Mouse (Mus musculus): ENCODE data around the gene Tmem150a. TPM values are rescaled to one million over a fixed set of nuclear protein-coding genes. Genes with fewer than 3 reads are reported as not detected.

Gene Tmem150a
- polyA plus RNA-seq, 2 experiments = 16.1 to 32.9 TPM

DNA sequence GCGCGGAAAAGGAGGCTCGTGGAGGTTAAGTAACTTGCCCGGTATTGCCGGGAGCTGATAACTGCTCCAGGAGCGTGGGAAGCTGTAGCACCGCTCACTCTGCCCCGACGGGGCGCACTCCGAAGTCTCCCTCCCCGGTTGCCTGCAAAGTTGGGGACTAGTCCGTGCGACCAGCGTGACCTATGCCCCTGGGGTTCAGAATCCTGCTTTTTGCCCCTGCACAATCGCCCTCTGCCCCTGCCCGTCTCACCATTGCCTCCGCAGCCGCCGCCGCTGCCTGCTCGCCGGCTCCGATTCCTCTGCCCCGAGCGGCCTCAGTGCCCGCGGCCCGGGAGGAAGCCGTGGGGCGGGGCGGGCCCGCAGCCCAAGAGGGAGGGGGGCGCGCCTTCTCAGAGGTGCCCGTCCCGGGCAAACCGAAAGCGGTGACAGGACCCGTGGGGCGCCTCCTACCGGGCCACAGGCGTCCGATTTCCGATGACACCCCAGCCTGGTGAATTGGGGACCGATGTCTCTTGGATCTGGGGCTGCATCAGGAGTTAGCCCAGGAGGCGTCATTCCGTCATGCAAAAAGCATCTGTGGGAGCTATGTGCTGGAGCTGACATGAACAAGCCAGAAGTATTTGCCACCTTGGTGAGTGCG is 25.0 kb downstream of the Tmem150a start, which contains the start of gene Vamp5:
TSS of gene Vamp5 (minus strand) at position 338 of the 640 bp plus-strand sequence.
- 1% methylated on average over 48 of the region's 49 CpGs for WGBS
- Histone ChIP-seq H3K36me3 (ENCODE audit: control insufficient read depth, insufficient read depth, low read length) (peaks cover 11% of the 10 kb centered on the region), H3K9ac (ENCODE audit: low read depth, low read length, severe bottlenecking) (peak within 1 kb of the TSS; percentile 66), H3K9me3 (ENCODE audit: control insufficient read depth, low read length) (no peaks in the 10 kb centered on the region), H3K4me3 (replicated peaks; ENCODE audit: low read length) (peak within 1 kb of the TSS; percentile 49), H3K27ac (replicated peaks; ENCODE audit: low read depth, low read length) (no peak within 1 kb of the TSS), H3K4me2 (replicated peaks; ENCODE audit: low read depth, low read length, severe bottlenecking) (peak within 1 kb of the TSS; percentile 75), H3K27me3 (ENCODE audit: control insufficient read depth, insufficient read depth, low read length) (no peaks in the 10 kb centered on the region), H3K4me1 (ENCODE audit: control insufficient read depth, insufficient read depth, low read length) (no peaks in the 10 kb centered on the region)
- no peak for TF ChIP-seq POLR2A (IDR thresholded peaks at IDR 0.05; ENCODE audit: borderline replicate concordance, extremely low read depth, insufficient read depth, insufficient read length)
- ATAC-seq (ENCODE audit: low FRiP score, low read depth) (peak; percentile 78), DNase-seq (ENCODE audit: low spot score) (peak; percentile 40)

DNA sequence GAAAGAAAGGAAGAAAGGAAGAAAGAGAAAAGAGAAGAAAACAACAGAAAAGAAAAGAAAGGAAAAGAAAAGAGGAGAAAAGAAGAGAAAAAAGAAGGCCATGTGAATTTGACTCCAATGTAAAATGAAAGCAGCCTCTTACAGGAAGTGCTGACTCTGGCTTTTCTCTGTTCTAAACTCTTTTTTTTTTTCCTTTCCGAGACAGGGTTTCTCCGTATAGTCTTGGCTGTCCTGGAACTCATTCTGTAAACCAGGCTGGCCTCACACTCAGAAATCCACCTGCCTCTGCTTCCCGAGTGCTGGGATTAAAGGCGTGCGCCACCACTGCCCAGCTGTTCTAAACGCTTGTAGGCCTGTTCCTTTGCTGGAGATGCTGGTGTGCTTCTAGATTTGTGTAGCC is 27.2 kb downstream of the Tmem150a start:
- no peaks in the 10 kb centered on the region for H3K27me3 ChIP-seq (ENCODE audit: control insufficient read depth, insufficient read depth, low read length)
- H3K4me1 ChIP-seq (ENCODE audit: control insufficient read depth, insufficient read depth, low read length) = 0 out of 2 replicates have a peak, but pooled peaks cover 1% of the 10 kb centered on the region
- H3K4me3 ChIP-seq (replicated peaks; ENCODE audit: low read length) = no peak overlapping the region
- 70% methylated on average over 6 of the region's 6 CpGs for WGBS
- DNase-seq (ENCODE audit: low spot score) = no peak
- no peak overlapping the region for H3K9ac ChIP-seq (ENCODE audit: low read depth, low read length, severe bottlenecking)
- H3K27ac ChIP-seq (replicated peaks; ENCODE audit: low read depth, low read length) = no peak overlapping the region
- no peak for ATAC-seq (ENCODE audit: low FRiP score, low read depth)
- H3K4me2 ChIP-seq (replicated peaks; ENCODE audit: low read depth, low read length, severe bottlenecking) = no peak overlapping the region
- no peak for TF ChIP-seq POLR2A (IDR thresholded peaks at IDR 0.05; ENCODE audit: borderline replicate concordance, extremely low read depth, insufficient read depth, insufficient read length)
- H3K36me3 ChIP-seq (ENCODE audit: control insufficient read depth, insufficient read depth, low read length) = peaks cover 27% of the 10 kb centered on the region
- no peaks in the 10 kb centered on the region for H3K9me3 ChIP-seq (ENCODE audit: control insufficient read depth, low read length)

DNA sequence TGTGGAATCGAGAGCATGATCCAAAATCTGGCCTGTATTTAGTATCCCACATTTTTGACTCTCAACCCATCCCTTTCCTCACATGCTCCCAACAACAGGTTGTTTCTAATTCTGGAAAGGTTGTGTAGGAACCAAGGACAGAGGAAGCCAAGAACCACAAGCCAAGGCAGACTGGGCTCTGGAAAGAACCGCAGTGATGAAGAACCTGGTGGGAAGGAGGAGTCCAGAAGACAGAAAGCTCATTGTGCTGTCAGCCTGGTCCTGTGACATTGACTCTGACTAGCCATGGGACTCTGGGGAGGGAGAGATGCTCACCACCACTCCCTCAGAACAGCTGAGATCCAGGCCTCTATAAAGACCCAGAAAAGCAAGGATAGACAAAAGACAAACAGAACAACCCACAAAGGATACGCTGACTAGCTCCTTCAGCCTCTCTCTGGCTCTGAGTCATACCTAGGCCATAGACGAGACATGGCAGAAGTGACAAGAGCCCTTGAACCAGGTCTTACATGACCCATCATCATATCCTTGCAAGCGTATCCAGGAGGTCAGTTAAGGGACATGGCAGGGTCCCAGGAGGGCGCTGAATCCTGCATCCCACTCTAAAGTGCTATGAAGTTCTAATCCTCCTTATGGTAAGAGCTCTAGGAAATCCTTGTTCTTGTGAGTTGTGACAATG is 28.0 kb downstream of the Tmem150a start:
- no peak for TF ChIP-seq POLR2A (IDR thresholded peaks at IDR 0.05; ENCODE audit: borderline replicate concordance, extremely low read depth, insufficient read depth, insufficient read length)
- H3K27me3 ChIP-seq (ENCODE audit: control insufficient read depth, insufficient read depth, low read length) = no peaks in the 10 kb centered on the region
- H3K4me2 ChIP-seq (replicated peaks; ENCODE audit: low read depth, low read length, severe bottlenecking) = no peak overlapping the region
- no peak overlapping the region for H3K9ac ChIP-seq (ENCODE audit: low read depth, low read length, severe bottlenecking)
- ATAC-seq (ENCODE audit: low FRiP score, low read depth) = no peak
- H3K36me3 ChIP-seq (ENCODE audit: control insufficient read depth, insufficient read depth, low read length) = peaks cover 27% of the 10 kb centered on the region
- peaks cover 7% of the 10 kb centered on the region for H3K4me1 ChIP-seq (ENCODE audit: control insufficient read depth, insufficient read depth, low read length)
- H3K4me3 ChIP-seq (replicated peaks; ENCODE audit: low read length) = no peak overlapping the region
- 84% methylated on average over 6 of the region's 6 CpGs for WGBS
- no peak overlapping the region for H3K27ac ChIP-seq (replicated peaks; ENCODE audit: low read depth, low read length)
- no peaks in the 10 kb centered on the region for H3K9me3 ChIP-seq (ENCODE audit: control insufficient read depth, low read length)
- no peak for DNase-seq (ENCODE audit: low spot score)

DNA sequence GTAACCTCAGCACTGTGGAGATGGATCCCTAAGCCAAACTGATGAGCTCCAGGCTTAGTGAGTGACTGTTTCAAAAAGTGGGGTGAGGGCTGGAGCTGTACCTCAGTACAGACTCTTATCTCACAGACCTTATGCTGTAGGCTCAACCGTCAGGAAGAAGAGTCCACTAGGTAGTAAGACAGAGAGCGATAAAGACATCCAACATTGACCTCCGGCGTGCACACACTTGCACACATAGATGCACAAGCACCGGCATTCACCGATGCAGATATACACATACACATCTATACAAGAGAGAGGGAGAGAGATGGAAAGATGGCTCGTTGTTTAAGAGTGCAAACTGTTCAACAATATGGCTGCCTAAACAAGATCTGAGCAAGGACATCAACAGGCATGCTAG is 28.7 kb downstream of the Tmem150a start:
- H3K4me1 ChIP-seq (ENCODE audit: control insufficient read depth, insufficient read depth, low read length) = peaks cover 13% of the 10 kb centered on the region
- ATAC-seq (ENCODE audit: low FRiP score, low read depth) = no peak
- no peaks in the 10 kb centered on the region for H3K27me3 ChIP-seq (ENCODE audit: control insufficient read depth, insufficient read depth, low read length)
- no peaks in the 10 kb centered on the region for H3K9me3 ChIP-seq (ENCODE audit: control insufficient read depth, low read length)
- TF ChIP-seq POLR2A (IDR thresholded peaks at IDR 0.05; ENCODE audit: borderline replicate concordance, extremely low read depth, insufficient read depth, insufficient read length) = no peak
- H3K4me2 ChIP-seq (replicated peaks; ENCODE audit: low read depth, low read length, severe bottlenecking) = no peak overlapping the region
- H3K36me3 ChIP-seq (ENCODE audit: control insufficient read depth, insufficient read depth, low read length) = peaks cover 27% of the 10 kb centered on the region
- no peak overlapping the region for H3K4me3 ChIP-seq (replicated peaks; ENCODE audit: low read length)
- 95% methylated on average over 7 of the region's 7 CpGs for WGBS
- no peak overlapping the region for H3K27ac ChIP-seq (replicated peaks; ENCODE audit: low read depth, low read length)
- no peak for DNase-seq (ENCODE audit: low spot score)
- no peak overlapping the region for H3K9ac ChIP-seq (ENCODE audit: low read depth, low read length, severe bottlenecking)

- TF ChIP-seq POLR2A (IDR thresholded peaks at IDR 0.05; ENCODE audit: borderline replicate concordance, extremely low read depth, insufficient read depth, insufficient read length) = no peak
- no peak for DNase-seq (ENCODE audit: low spot score)
- WGBS = 87% methylated on average over 4 of the region's 4 CpGs
Measured at GRCm38 (mm10) chr6:72385258-72385657, 30.0 kb downstream of the Tmem150a start.

More at GRCm38 (mm10) chr6:72385258-72385657, 30.0 kb downstream of the Tmem150a start:
- peaks cover 21% of the 10 kb centered on the region for H3K4me1 ChIP-seq (ENCODE audit: control insufficient read depth, insufficient read depth, low read length)
- no peak overlapping the region for H3K9ac ChIP-seq (ENCODE audit: low read depth, low read length, severe bottlenecking)
- H3K27ac ChIP-seq (replicated peaks; ENCODE audit: low read depth, low read length) = no peak overlapping the region
- H3K36me3 ChIP-seq (ENCODE audit: control insufficient read depth, insufficient read depth, low read length) = peaks cover 27% of the 10 kb centered on the region
- no peaks in the 10 kb centered on the region for H3K27me3 ChIP-seq (ENCODE audit: control insufficient read depth, insufficient read depth, low read length)
- no peaks in the 10 kb centered on the region for H3K9me3 ChIP-seq (ENCODE audit: control insufficient read depth, low read length)
- H3K4me3 ChIP-seq (replicated peaks; ENCODE audit: low read length) = no peak overlapping the region
- H3K4me2 ChIP-seq (replicated peaks; ENCODE audit: low read depth, low read length, severe bottlenecking) = no peak overlapping the region
- no peak for ATAC-seq (ENCODE audit: low FRiP score, low read depth)
